In the genomic region with DNA sequence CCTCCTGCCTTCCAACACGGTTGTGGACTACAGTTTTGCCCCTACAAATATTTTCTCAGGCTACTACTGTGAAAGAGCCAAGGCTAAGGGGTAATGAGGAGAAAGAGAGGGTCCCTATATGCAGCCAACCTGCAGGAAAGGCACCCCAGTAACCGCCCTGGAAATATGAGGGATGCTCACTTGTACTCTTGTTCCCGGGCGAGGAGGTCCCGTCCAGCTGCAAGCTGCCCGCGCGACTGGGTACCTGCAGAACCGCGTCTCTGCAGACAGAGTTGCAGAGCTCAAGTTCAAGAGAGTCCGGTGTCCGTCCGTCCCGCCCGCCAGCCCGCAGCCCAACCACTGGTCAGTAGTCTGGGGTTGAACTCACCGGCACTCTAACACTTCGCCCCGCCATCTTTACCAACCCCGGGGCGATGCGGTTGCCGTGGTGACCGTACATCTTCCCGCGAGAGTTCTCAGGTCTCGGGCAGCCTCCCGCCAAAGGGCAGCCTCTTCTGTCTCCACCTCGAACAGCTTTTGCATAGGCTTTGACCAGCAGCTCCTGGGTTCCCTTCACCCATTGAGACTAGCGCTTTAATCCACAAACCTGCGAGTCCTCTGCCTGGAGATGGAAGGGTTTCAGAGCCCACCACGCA, we compare ENCODE assay signal across 8 mouse cellular contexts. TPM values are rescaled to one million over a fixed set of nuclear protein-coding genes. Genes with fewer than 3 reads are reported as not detected.
DNase-seq lines count a peak whose midpoint lies in the region; ATAC-seq lines count a peak whose summit lies in the region.

No protein-coding gene starts in this region.

- DNase-seq in ZHBTc4 (ENCODE audit: low read depth, low spot score): peak; percentile 95
- DNase-seq in gastrocnemius, adult 8-10 months (ENCODE audit: low spot score in 2 of 2): peak; percentile 80 to 82
- peak; percentile 92 for DNase-seq in induced T-regulatory cell, adult 2 months (ENCODE audit: low read depth)
- peak; percentile 73 to 91 for DNase-seq in left cerebral cortex, adult 9 months (ENCODE audit: low spot score in 2 of 2)
- DNase-seq in right cerebral cortex, postnatal 14 days: peak; percentile 90
- peak; percentile 87 to 89 for DNase-seq in urinary bladder, postnatal 36 days (ENCODE audit: low spot score in 2 of 2)

- peak; percentile 93 for ATAC-seq in common myeloid progenitor, adult 5-6 weeks (replicated peaks; ENCODE audit: low read depth, poor library complexity, severe bottlenecking)
- ATAC-seq in megakaryocyte progenitor cell, adult 5-6 weeks (replicated peaks; ENCODE audit: poor library complexity): peak; percentile 95

RNA-seq across cellular contexts. Expression of a gene that starts 0.3 kb away (rescaled TPM):
- 39.8 and 53.3 TPM in 2 replicates for total RNA-seq in common myeloid progenitor, adult 5-6 weeks (2017)
- total RNA-seq in gastrocnemius, adult 8-10 months (2022): 1 to 10 TPM in 3 of 4 experiments, under 1 TPM in 1; 0.99 to 1.9 (median 1.4) TPM
- total RNA-seq in megakaryocyte progenitor cell, adult 5-6 weeks (2015): 8.8 and 17.7 TPM in 2 replicates
- total RNA-seq in megakaryocyte progenitor cell, adult 5-6 weeks (2017): 23.1 and 38.9 TPM in 2 replicates

RNA-seq across cellular contexts. Expression of a gene that starts 40.4 kb away (rescaled TPM):
- total RNA-seq in common myeloid progenitor, adult 5-6 weeks (2017): 35.1 and 46.2 TPM in 2 replicates
- 10 to 100 TPM; 17.4 to 23.3 (median 19.9) TPM for total RNA-seq in gastrocnemius, adult 8-10 months (2022)
- total RNA-seq in megakaryocyte progenitor cell, adult 5-6 weeks (2015): 93.5 and 101 TPM in 2 replicates
- 21.9 and 23.9 TPM in 2 replicates for total RNA-seq in megakaryocyte progenitor cell, adult 5-6 weeks (2017)

RNA-seq across cellular contexts. Expression of a gene that starts 53.9 kb away (rescaled TPM):
- 156 and 192 TPM in 2 replicates for total RNA-seq in common myeloid progenitor, adult 5-6 weeks (2017)
- under 1 TPM in 3 of 4 experiments, not detected in 1; 0.05 to 0.16 (median 0.08) TPM for total RNA-seq in gastrocnemius, adult 8-10 months (2022)
- 59.4 and 83.2 TPM in 2 replicates for total RNA-seq in megakaryocyte progenitor cell, adult 5-6 weeks (2015)
- total RNA-seq in megakaryocyte progenitor cell, adult 5-6 weeks (2017): 89.7 and 128 TPM in 2 replicates

Comparison
In these comparisons a context has a peak if more than half of its experiments do, and no peak if none do; other contexts are left out.
1. Peak in every context shown above with its lines: DNase-seq and ATAC-seq.
2. RNA of a gene that starts 53.9 kb away (total RNA-seq): 156 to 192 TPM in common myeloid progenitor, adult 5-6 weeks and 59.4 to 128 TPM in megakaryocyte progenitor cell, adult 5-6 weeks; 0.05 to 0.16 TPM in gastrocnemius, adult 8-10 months; every median in the first group is over 10 times any median in the second.